Mouse (Mus musculus): ENCODE measurements around the gene Rpl39.

Rpl39 gene

DNA sequence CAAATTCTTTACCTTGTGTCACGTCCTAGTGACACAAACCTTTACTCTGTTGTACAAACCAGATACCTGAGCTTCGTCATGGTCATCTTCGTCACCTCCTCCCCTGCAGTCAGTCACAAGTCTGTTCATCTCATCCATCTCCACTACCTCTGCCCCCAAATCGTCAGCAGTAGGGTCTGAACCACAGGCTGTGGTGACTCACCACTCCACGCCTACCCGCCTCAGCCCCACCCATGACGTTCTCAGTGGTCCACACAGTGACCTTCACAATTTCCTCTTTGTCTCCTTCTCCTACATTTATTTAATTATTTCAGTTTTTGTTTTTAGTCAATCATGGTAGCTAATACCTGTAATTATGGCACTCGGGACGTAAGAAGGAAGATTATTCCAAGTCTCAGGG lies 21.3 kb downstream of the Rpl39 start:
- DNase-seq, result no peak

DNA sequence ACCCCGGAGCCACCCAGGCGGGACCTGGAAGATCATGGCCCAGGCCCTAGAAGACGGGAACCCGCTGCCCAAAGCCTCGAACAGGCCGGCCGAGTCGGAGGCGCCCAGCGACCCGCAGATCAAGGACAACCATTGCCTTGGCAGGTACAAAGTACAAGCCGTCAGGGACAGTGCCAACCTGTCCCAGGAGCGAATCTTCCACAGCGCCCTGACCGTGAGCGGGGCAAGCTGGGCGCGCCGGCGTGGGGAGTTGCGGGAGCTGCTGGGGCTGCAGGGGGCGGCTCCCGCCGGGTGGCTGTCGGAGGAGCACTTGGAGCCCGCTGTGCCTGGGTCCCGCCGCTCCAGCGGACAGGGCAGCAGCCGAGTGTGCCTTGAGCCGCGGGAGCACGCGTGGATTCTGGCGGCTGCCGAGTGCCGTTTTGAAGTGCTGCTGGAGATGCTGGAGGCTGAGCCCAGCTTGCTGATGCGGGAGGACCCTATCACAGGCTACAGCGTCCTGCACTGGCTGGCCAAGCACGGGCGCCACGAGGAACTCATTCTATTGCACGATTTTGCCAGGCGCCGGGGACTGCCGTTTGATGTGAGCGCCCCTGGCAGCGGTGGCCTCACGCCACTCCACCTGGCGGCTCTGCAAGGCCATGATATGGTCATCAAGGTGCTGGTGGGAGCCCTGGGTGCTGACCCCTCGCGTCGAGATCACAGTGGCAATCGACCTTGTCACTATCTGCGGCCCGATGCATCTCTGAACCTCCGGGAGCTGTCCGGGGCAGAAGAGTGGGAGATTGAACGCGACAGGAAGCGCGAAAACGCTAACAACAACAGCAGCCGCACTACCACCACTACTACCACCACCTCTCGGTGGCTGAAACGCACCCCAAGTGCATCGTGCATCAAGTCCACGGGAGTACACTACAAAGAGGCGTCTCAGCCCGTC lies 36.0 kb downstream of the Rpl39 start:
- DNase-seq, result no peak

DNA sequence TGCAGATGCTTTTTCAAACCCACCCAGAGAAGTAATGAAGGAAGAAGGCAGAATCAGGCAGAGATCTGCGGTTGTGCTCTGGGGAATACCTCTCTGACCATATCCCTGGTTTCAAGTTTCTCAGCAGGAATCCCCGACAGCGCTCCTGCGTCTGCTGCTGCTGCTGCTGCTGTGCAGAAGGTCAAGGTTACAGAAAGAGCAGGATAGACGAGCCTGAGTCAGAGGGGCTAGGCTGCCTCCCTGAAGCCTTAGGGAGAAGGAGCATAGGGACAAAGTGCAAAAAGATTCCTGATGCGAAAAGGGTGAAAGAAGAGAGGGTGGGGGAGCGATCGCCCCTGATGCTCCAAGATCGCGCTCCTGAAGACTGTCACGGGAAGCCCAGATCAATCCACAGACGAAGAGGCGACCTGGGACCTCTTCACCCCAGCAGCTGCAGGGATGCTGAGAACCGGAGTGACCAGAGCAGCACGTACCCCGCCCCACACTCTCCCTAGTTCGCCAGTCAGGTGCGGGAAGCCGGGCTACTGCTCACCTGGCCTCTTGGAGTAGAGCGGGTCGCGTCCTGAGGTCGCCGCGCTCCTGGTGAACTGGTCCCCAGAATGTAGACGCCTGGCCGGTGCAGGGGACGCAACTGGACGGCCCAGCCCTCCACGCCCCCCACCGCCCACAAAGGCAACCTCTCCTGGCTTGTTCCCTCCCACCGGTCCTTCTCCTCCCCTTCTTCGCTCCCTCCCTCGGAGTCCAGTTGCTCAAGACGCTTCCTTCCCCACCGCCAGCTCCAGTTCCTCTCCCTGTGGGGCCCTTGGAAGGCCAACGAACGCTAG lies 36.9 kb downstream of the Rpl39 start, which contains the start of gene Sowahd:
Sowahd (plus strand) TSS at position 780 of the 824 bp plus-strand sequence.
- DNase-seq, result no peak

DNA sequence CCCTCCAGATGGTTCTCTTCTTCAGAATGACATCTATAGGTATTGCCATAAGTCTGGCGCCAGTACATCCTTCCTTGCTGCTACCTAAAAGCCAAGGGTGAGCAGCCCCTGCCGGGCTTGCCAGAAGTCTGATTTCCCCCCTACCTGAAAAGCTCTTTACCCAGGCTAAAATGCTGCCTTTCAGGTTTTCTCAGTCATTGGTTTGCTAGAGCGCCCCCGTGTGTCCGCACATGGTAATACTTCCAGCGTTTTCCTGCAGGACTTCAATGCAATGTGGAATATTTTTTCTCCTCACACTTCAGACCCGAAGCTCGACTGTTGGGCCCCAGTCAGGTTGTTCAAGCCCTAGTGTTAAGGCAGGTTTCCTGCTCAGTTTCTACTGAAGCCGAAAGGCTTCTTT lies 42.5 kb downstream of the Rpl39 start:
- DNase-seq, result no peak

Measured in thymus, adult 18-20 months (tissue).